Mouse (Mus musculus) thymus, adult 2 months (tissue): ENCODE results near the gene Fem1b.

Experiments used
- CTCF ChIP-seq: fragments of 200-500 bp; IDR thresholded peaks from 2 replicates; pipeline ENCODE4 v1.5.1; 2012; ENCODE audit warnings: mild to moderate bottlenecking, control low read depth, low read length, moderate library complexity, borderline replicate concordance; ENCODE audit not compliant: control insufficient read depth, poor library complexity, insufficient read depth; ENCODE audit errors: extremely low read depth
- POLR2A ChIP-seq: fragments of 200-500 bp; IDR thresholded peaks from 2 replicates; pipeline ENCODE4 v1.6.1; 2012; ENCODE audit warnings: mild to moderate bottlenecking, low read length, control low read depth, moderate library complexity; ENCODE audit not compliant: control insufficient read depth, poor library complexity, insufficient read depth; ENCODE audit errors: extremely low read depth

DNA sequence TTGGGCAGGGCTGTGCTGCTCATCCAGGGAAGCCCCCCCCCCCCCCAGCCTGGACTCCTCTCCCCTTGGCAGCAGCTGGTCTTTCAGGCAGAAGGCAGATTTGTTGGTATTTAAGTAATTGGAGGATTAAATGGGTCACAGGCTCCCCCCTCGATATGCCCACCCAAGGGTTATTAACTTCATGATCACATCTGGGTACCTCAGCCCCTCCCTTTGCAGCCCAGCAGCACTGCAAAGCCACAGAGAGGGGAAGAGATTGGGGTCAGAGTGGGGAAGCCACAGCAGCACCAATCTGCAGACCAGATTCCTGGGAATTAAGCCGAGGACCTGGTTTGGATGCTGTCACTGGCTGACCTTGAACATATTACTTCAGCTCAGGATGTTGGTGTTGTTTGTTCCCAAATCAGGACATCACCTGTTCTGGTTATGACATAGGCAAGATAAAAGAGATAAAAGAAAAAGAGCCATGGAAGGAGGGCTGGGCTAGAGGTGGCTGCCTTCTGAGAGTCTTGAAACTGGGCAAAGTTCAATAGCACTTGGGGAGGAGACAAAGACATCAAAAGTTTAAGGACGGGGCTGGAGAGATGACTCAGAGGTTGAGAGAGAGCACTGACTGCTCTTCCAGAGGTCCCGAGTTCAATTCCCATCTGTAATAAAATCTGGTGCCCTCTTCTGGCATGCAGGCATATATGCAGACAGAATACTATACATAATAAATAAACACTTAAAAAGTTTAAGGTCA, 24.1 kb upstream of the Fem1b start:
- TF ChIP-seq POLR2A (no peak), CTCF (no peak)
